Comparison of ENCODE assay signal across 23 mouse cellular contexts in the genomic region with DNA sequence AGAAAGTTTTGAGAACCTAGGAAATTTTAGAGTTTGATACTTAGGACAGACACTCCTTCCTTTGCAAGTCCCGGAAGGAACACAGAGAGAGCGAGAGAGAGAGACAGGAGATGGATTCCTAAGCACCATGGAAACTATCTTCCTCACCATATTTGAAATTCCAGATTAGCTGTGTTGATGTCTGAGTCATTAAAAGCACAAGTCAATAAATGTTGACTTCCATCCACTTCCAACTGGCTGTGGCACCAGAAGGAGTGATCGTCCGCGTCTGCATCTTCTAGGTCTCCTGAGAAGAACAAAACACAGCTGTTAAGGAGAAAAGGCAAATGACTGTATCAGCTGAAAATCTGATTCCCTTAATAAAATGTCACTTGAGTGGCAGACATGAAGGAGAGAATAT. TPM values are rescaled to one million over a fixed set of nuclear protein-coding genes. Genes with fewer than 3 reads are reported as not detected.
"Had no signal": no experiment of that assay in that cellular context is flagged by ENCODE, and none has a peak within 500 bp of the region (broad histone marks: within the 10 kb centered on the region; RNA-seq: fewer than 3 reads in every experiment).

No protein-coding gene starts in this region.

- H3K27ac ChIP-seq: intestine, embryonic 15.5 days; kidney, embryonic 15.5 days; left cerebral cortex, adult 2 months; liver, embryonic 14.5 days; midbrain, embryonic 10.5 days; midbrain, embryonic 13.5 days; neural tube, embryonic 12.5 days; neural tube, embryonic 15.5 days; stomach, postnatal 0 days had no signal

- ATAC-seq: intestine, embryonic 15.5 days; midbrain, embryonic 13.5 days had no signal

- H3K9me3 ChIP-seq: intestine, embryonic 15.5 days; kidney, embryonic 15.5 days; megakaryocyte, embryonic 14.5 days; midbrain, embryonic 10.5 days; midbrain, embryonic 13.5 days; neural tube, embryonic 12.5 days; neural tube, embryonic 15.5 days had no signal

- H3K4me3 ChIP-seq: intestine, embryonic 15.5 days; kidney, embryonic 15.5 days; left cerebral cortex, adult 2 months; megakaryocyte, embryonic 14.5 days; midbrain, embryonic 10.5 days; midbrain, embryonic 13.5 days; neural tube, embryonic 12.5 days; neural tube, embryonic 15.5 days had no signal

- H3K36me3 ChIP-seq: intestine, embryonic 15.5 days; kidney, embryonic 15.5 days; midbrain, embryonic 10.5 days; midbrain, embryonic 13.5 days; neural tube, embryonic 12.5 days; neural tube, embryonic 15.5 days had no signal

- H3K9ac ChIP-seq: intestine, embryonic 15.5 days; kidney, embryonic 15.5 days; liver, embryonic 14.5 days; midbrain, embryonic 13.5 days; neural tube, embryonic 12.5 days; neural tube, embryonic 15.5 days had no signal

- H3K4me1 ChIP-seq: intestine, embryonic 15.5 days; kidney, embryonic 15.5 days; midbrain, embryonic 10.5 days; midbrain, embryonic 13.5 days; neural tube, embryonic 12.5 days; neural tube, embryonic 15.5 days had no signal

- DNase-seq: kidney, adult 11 months; kidney, adult 8-10 months; kidney, postnatal 10 days; kidney, postnatal 36 days; layer of hippocampus, postnatal 36 days; right cerebral cortex, adult 18-20 months; right cerebral cortex, postnatal 14 days; right cerebral cortex, postnatal 4 days; thymus, adult 2 months; thymus, postnatal 14 days; thymus, postnatal 4 days had no signal

- H3K27me3 ChIP-seq: intestine, embryonic 15.5 days; kidney, embryonic 15.5 days; megakaryocyte, embryonic 14.5 days; midbrain, embryonic 13.5 days; neural tube, embryonic 12.5 days; neural tube, embryonic 15.5 days had no signal

- H3K4me2 ChIP-seq: intestine, embryonic 15.5 days; kidney, embryonic 15.5 days; liver, embryonic 11.5 days; midbrain, embryonic 13.5 days; neural tube, embryonic 12.5 days; neural tube, embryonic 15.5 days had no signal

RNA-seq across cellular contexts. Expression of gene Il7r, which starts 5.1 kb away (rescaled TPM):
- polyA plus RNA-seq: midbrain, postnatal 0 days; neural tube, embryonic 12.5 days had no signal
